13 mouse cellular contexts compared by ENCODE assay signal in the genomic region with DNA sequence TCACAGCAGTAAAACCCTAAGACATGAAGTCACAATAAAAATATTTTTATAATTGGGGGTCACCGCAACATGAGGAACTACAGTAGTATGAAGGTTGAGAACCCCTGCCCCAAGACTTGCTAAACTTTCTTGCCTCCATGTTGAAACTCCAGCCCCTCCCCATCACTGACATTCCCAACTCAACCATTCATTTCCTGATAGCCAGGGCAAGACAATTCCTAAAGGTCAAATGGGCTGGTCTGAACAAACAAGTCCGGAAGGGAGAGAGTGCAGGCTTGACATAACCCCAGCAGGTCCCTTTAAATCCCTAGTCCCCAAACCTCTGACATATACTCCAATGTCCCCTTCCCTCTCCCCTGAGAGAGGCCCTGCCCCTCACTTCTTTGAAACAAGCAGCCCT.
"Had no signal": no experiment of that assay in that cellular context is flagged by ENCODE, and none has a peak within 500 bp of the region (broad histone marks: within the 10 kb centered on the region; RNA-seq: fewer than 3 reads in every experiment).

No protein-coding gene starts in this region.

- H3K4me1 ChIP-seq: kidney, embryonic 15.5 days; lung, embryonic 15.5 days; midbrain, embryonic 15.5 days; neural tube, embryonic 12.5 days had no signal

- H3K9me3 ChIP-seq: limb, embryonic 12.5 days; lung, embryonic 15.5 days; midbrain, embryonic 15.5 days; neural tube, embryonic 12.5 days had no signal

- H3K27ac ChIP-seq: kidney, embryonic 15.5 days; limb, embryonic 12.5 days; lung, embryonic 15.5 days; midbrain, embryonic 15.5 days; neural tube, embryonic 12.5 days had no signal

- H3K27me3 ChIP-seq: kidney, embryonic 15.5 days; limb, embryonic 12.5 days; lung, embryonic 15.5 days; midbrain, embryonic 15.5 days; neural tube, embryonic 12.5 days had no signal

- H3K9ac ChIP-seq: kidney, embryonic 15.5 days; limb, embryonic 12.5 days; lung, embryonic 15.5 days; midbrain, embryonic 15.5 days; neural tube, embryonic 12.5 days had no signal

- H3K36me3 ChIP-seq: kidney, embryonic 15.5 days; limb, embryonic 12.5 days; lung, embryonic 15.5 days; midbrain, embryonic 15.5 days; neural tube, embryonic 12.5 days had no signal

- DNase-seq: kidney, adult 2 months; kidney, postnatal 14 days; retina, postnatal 1 day; right cerebral cortex, postnatal 4 days; spleen, adult 18-20 months; thymus, adult 18-20 months; thymus, postnatal 14 days had no signal

- H3K4me2 ChIP-seq: kidney, embryonic 15.5 days; limb, embryonic 12.5 days; lung, embryonic 15.5 days; midbrain, embryonic 15.5 days; neural tube, embryonic 12.5 days had no signal

- H3K4me3 ChIP-seq: kidney, embryonic 15.5 days; limb, embryonic 12.5 days; lung, embryonic 15.5 days; midbrain, embryonic 15.5 days; neural tube, embryonic 12.5 days had no signal

- ATAC-seq: intestine, embryonic 16.5 days; midbrain, embryonic 15.5 days had no signal
